Mouse (Mus musculus): ENCODE results near the gene Ms4a4d.

- TF ChIP-seq CTCF (IDR thresholded peaks at IDR 0.05; ENCODE audit: low read depth, low read length) (no peak), POLR2A (IDR thresholded peaks at IDR 0.05; ENCODE audit: extremely low read depth, insufficient read depth, low read length) (no peak)
These were observed at the start of gene Ms4a4d for GRCm38 (mm10) chr19:11536593-11536992.

Measured in liver, adult 2 months (tissue).